ENCODE assay signal across 23 mouse cellular contexts in genomic region chr4:74466081-74466480, GRCm38 (mm10).
DNase-seq lines count a peak whose midpoint lies in the region; ATAC-seq and TF ChIP-seq lines count a peak whose summit lies in the region.
"Had no signal": no experiment of that assay in that cellular context is flagged by ENCODE, and none has a peak within 500 bp of the region (broad histone marks: within the 10 kb centered on the region; RNA-seq: fewer than 3 reads in every experiment).

No protein-coding gene starts in this region.

- no peaks in the 10 kb centered on the region for H3K27me3 ChIP-seq in embryonic facial prominence, embryonic 14.5 days (replicated peaks; ENCODE audit: control insufficient read depth, insufficient read depth, low read length)
- no peaks in the 10 kb centered on the region for H3K27me3 ChIP-seq in embryonic facial prominence, embryonic 10.5 days (replicated peaks; ENCODE audit: low read depth, poor library complexity, severe bottlenecking)
- no peaks in the 10 kb centered on the region for H3K27me3 ChIP-seq in hindbrain, postnatal 0 days (ENCODE audit: insufficient read depth, low read length)
- H3K27me3 ChIP-seq in hindbrain, embryonic 10.5 days (ENCODE audit: insufficient read depth, poor library complexity, severe bottlenecking) = no peaks in the 10 kb centered on the region
- H3K27me3 ChIP-seq: forebrain, embryonic 15.5 days; heart, embryonic 13.5 days; limb, embryonic 12.5 days; liver, embryonic 12.5 days; neural tube, embryonic 13.5 days had no signal

- H3K9me3 ChIP-seq in embryonic facial prominence, embryonic 14.5 days (ENCODE audit: control insufficient read depth, low read length) = no peaks in the 10 kb centered on the region
- no peaks in the 10 kb centered on the region for H3K9me3 ChIP-seq in embryonic facial prominence, embryonic 10.5 days
- H3K9me3 ChIP-seq in hindbrain, postnatal 0 days (ENCODE audit: low read length) = no peaks in the 10 kb centered on the region
- no peaks in the 10 kb centered on the region for H3K9me3 ChIP-seq in hindbrain, embryonic 10.5 days
- H3K9me3 ChIP-seq: forebrain, embryonic 15.5 days; heart, embryonic 13.5 days; limb, embryonic 12.5 days; liver, embryonic 12.5 days; neural tube, embryonic 13.5 days had no signal

- no peaks in the 10 kb centered on the region for H3K36me3 ChIP-seq in embryonic facial prominence, embryonic 14.5 days (ENCODE audit: control insufficient read depth, insufficient read depth, low read length)
- H3K36me3 ChIP-seq in embryonic facial prominence, embryonic 10.5 days (replicated peaks) = no peaks in the 10 kb centered on the region
- H3K36me3 ChIP-seq in hindbrain, postnatal 0 days (ENCODE audit: insufficient read depth, low read length) = no peaks in the 10 kb centered on the region
- no peaks in the 10 kb centered on the region for H3K36me3 ChIP-seq in hindbrain, embryonic 10.5 days
- H3K36me3 ChIP-seq: forebrain, embryonic 15.5 days; heart, embryonic 13.5 days; limb, embryonic 12.5 days; liver, embryonic 12.5 days; neural tube, embryonic 13.5 days had no signal

- DNase-seq in embryonic facial prominence, embryonic 14.5 days (ENCODE audit: low spot score) = peak; percentile 51
- no peak for DNase-seq in embryonic facial prominence, embryonic 10.5 days (ENCODE audit: low spot score)
- DNase-seq in hindbrain, postnatal 0 days (ENCODE audit: low spot score) = peak; percentile 27
- no peak for DNase-seq in hindbrain, embryonic 10.5 days (ENCODE audit: low spot score)
- DNase-seq in right cerebral cortex, adult 2 months (ENCODE audit: low spot score in 2 of 2) = peak; percentile 22 to 35
- DNase-seq in right cerebral cortex, postnatal 14 days = no peak
- DNase-seq in telencephalon, adult 2 months (ENCODE audit: low read depth, low spot score) = peak; percentile 15
- no peak for DNase-seq in urinary bladder, postnatal 25 days (ENCODE audit: low spot score)
- DNase-seq: gastrocnemius, postnatal 10 days; heart, adult 18-20 months; kidney, adult 2 months; kidney, postnatal 14 days; layer of hippocampus, postnatal 36 days; lung, adult 2 months; lung, postnatal 36 days; thymus, postnatal 36 days had no signal

- H3K9ac ChIP-seq in embryonic facial prominence, embryonic 14.5 days (ENCODE audit: low read depth, low read length) = no peak overlapping the region
- no peak overlapping the region for H3K9ac ChIP-seq in hindbrain, postnatal 0 days (replicated peaks; ENCODE audit: low read length)
- H3K9ac ChIP-seq: forebrain, embryonic 15.5 days; heart, embryonic 13.5 days; limb, embryonic 12.5 days; liver, embryonic 12.5 days; neural tube, embryonic 13.5 days had no signal

- H3K4me2 ChIP-seq in embryonic facial prominence, embryonic 14.5 days (ENCODE audit: low read depth, low read length) = no peak overlapping the region
- H3K4me2 ChIP-seq in hindbrain, postnatal 0 days (ENCODE audit: low read depth, low read length) = no peak overlapping the region
- H3K4me2 ChIP-seq: forebrain, embryonic 15.5 days; heart, embryonic 13.5 days; limb, embryonic 12.5 days; liver, embryonic 12.5 days; neural tube, embryonic 13.5 days had no signal

- no peaks in the 10 kb centered on the region for H3K4me1 ChIP-seq in embryonic facial prominence, embryonic 14.5 days (ENCODE audit: control insufficient read depth, insufficient read depth, low read length)
- H3K4me1 ChIP-seq in embryonic facial prominence, embryonic 10.5 days = no peaks in the 10 kb centered on the region
- H3K4me1 ChIP-seq in hindbrain, postnatal 0 days (ENCODE audit: insufficient read depth, low read length) = no peaks in the 10 kb centered on the region
- no peaks in the 10 kb centered on the region for H3K4me1 ChIP-seq in hindbrain, embryonic 10.5 days (replicated peaks)
- H3K4me1 ChIP-seq: heart, embryonic 13.5 days; limb, embryonic 12.5 days; liver, embryonic 12.5 days; neural tube, embryonic 13.5 days had no signal

- WGBS in embryonic facial prominence, embryonic 14.5 days = 54% methylated on average over 3 of the region's 3 CpGs
- WGBS in embryonic facial prominence, embryonic 10.5 days = 66% methylated on average over 3 of the region's 3 CpGs
- 60% methylated on average over 3 of the region's 3 CpGs for whole genome bisulfite sequencing in hindbrain, postnatal 0 days
- 77% methylated on average over 3 of the region's 3 CpGs for WGBS in hindbrain, embryonic 10.5 days

- peak; percentile 57; the same call in 1 of the 2 replicates for ATAC-seq in embryonic facial prominence, embryonic 14.5 days (ENCODE audit: low read depth)
- no peak for ATAC-seq in hindbrain, postnatal 0 days
- ATAC-seq: forebrain, embryonic 15.5 days; liver, embryonic 12.5 days had no signal

- H3K27ac ChIP-seq in embryonic facial prominence, embryonic 14.5 days (replicated peaks; ENCODE audit: low read depth, low read length) = no peak overlapping the region
- no peak overlapping the region for H3K27ac ChIP-seq in embryonic facial prominence, embryonic 10.5 days (replicated peaks)
- no peak overlapping the region for H3K27ac ChIP-seq in hindbrain, postnatal 0 days
- no peak overlapping the region for H3K27ac ChIP-seq in hindbrain, embryonic 10.5 days
- H3K27ac ChIP-seq: forebrain, embryonic 15.5 days; heart, embryonic 13.5 days; layer of hippocampus, adult 2 months; limb, embryonic 12.5 days; liver, embryonic 12.5 days; neural tube, embryonic 13.5 days had no signal

- no peak for TF ChIP-seq CTCF in hindbrain, postnatal 0 days (IDR thresholded peaks at IDR 0.05; ENCODE audit: low read depth)

- H3K4me3 ChIP-seq in embryonic facial prominence, embryonic 14.5 days (ENCODE audit: low read depth, low read length) = no peak overlapping the region
- no peak overlapping the region for H3K4me3 ChIP-seq in embryonic facial prominence, embryonic 10.5 days
- H3K4me3 ChIP-seq in hindbrain, postnatal 0 days (ENCODE audit: low read length) = no peak overlapping the region
- no peak overlapping the region for H3K4me3 ChIP-seq in hindbrain, embryonic 10.5 days
- H3K4me3 ChIP-seq: erythroblast, embryonic 14.5 days; forebrain, embryonic 15.5 days; heart, embryonic 13.5 days; layer of hippocampus, adult 2 months; limb, embryonic 12.5 days; liver, embryonic 12.5 days; neural tube, embryonic 13.5 days had no signal

Comparison
In these comparisons a context has a peak if more than half of its experiments do, and no peak if none do; other contexts are left out.
1. DNase-seq: peak in embryonic facial prominence, embryonic 14.5 days (single experiment), hindbrain, postnatal 0 days (single experiment), right cerebral cortex, adult 2 months (2 of 2) and telencephalon, adult 2 months (single experiment); none in embryonic facial prominence, embryonic 10.5 days (single experiment), hindbrain, embryonic 10.5 days (single experiment), right cerebral cortex, postnatal 14 days (single experiment) and urinary bladder, postnatal 25 days (single experiment).